Mouse (Mus musculus): ENCODE results near the gene Dot1l. TPM values are rescaled to one million over a fixed set of nuclear protein-coding genes. Genes with fewer than 3 reads are reported as not detected.
"Not testable (repeated sequence)": the region's sequence is repeated elsewhere in the genome, so short reads cannot be mapped to it uniquely, and the experiment has no call there.

The Dot1l gene
- polyA plus RNA-seq, 1 experiment from 2014 or later = 22.7 TPM

DNA sequence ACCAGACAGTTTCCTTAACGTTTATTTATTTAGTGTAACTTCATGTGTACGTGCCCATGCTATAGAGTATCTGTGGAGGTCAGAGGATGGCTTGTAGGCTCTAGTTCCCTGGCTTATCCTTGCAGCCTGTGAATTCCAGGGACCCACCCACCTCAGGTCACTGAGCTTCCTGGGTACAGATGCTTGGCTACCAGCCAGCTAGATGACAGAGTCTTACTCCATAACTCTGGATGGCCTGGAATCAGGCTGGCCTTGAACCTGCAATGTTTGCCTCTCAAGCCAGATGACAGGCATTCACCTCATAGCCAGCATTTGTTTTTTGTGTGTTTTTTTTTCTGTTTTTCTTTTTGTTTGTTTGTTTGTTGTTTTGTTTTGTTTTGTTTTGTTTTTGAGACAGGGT, 62.2 kb downstream of the Dot1l start:
- ATAC-seq (replicated peaks; ENCODE audit: low FRiP score, low TSS enrichment, low read depth) (no peak), DNase-seq (ENCODE audit: low spot score) (no peak)
- no peaks in the 10 kb centered on the region for H3K4me1 ChIP-seq (replicated peaks; ENCODE audit: control insufficient read depth, insufficient read depth, low read length)
- 50% methylated on average over 2 of the region's 2 CpGs for WGBS
- no peaks in the 10 kb centered on the region for H3K9me3 ChIP-seq (ENCODE audit: control insufficient read depth, low read length)
- no peak overlapping the region for H3K9ac ChIP-seq (ENCODE audit: low read length)
- H3K4me3 ChIP-seq (ENCODE audit: low read depth, low read length) = no peak overlapping the region
- H3K4me2 ChIP-seq (ENCODE audit: low read length) = no peak overlapping the region
- H3K27me3 ChIP-seq (replicated peaks; ENCODE audit: control insufficient read depth, insufficient read depth, low read length) = no peaks in the 10 kb centered on the region
- H3K27ac ChIP-seq (ENCODE audit: low read depth) = no peak overlapping the region
- no peaks in the 10 kb centered on the region for H3K36me3 ChIP-seq (ENCODE audit: control insufficient read depth, insufficient read depth, low read length)

DNA sequence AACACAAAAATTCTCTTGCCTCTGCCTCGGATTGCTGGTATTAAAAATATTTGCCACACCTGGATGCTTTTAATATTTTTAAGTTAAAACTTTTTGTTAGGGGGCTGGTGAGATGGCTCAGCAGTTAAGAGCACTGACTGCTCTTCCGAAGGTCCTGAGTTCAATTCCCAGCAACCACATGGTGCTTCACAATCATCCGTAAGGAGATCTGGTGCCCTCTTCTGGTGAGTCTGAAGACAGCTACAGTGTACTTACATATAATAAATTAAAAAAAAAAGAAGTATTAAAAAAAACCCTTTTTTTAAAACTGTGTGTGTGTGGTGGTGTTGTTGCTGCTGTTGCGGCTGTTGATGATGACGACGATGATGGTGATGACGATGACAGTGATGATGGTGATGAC, 62.9 kb downstream of the Dot1l start:
- H3K9ac ChIP-seq (ENCODE audit: low read length); DNase-seq (ENCODE audit: low spot score); H3K4me3 ChIP-seq (ENCODE audit: low read depth, low read length); H3K27me3 ChIP-seq (replicated peaks; ENCODE audit: control insufficient read depth, insufficient read depth, low read length); ATAC-seq (replicated peaks; ENCODE audit: low FRiP score, low TSS enrichment, low read depth); H3K4me2 ChIP-seq (ENCODE audit: low read length); H3K9me3 ChIP-seq (ENCODE audit: control insufficient read depth, low read length); H3K4me1 ChIP-seq (replicated peaks; ENCODE audit: control insufficient read depth, insufficient read depth, low read length); H3K27ac ChIP-seq (ENCODE audit: low read depth); H3K36me3 ChIP-seq (ENCODE audit: control insufficient read depth, insufficient read depth, low read length): not testable (repeated sequence)
- 85% methylated on average over 7 of the region's 7 CpGs for WGBS

DNA sequence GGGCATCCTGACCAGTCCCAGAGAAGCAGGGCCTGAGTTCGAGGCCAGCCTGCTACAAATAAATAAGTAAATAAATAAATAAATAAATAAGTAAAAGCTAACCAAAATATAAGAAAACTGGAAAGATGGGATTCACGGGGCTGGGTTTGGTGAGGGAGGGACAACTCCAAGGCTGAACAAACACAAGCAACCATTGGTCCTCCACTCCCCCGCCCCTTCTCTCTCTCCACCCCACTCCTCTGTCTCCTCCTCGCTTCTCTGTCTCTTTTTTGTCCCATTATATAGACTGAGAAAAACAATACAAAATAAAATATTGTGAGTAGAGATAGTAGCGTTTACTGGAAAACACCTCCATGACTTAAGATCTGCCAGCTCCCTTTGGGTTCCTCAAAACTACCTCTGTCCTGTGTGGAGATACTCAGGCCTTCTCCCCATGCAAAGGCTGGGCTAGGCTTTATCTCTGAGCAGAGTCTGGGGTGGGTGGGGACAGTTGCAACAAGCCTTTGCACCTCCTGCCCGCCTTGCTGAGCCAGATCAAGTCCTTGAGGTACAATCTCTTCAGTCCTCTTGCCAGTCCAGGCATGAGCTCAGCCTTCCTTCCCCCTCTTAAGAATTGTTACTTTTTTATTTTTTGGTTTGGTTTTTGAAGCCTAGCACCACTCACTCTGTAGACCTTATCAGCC, 63.7 kb downstream of the Dot1l start:
- Histone ChIP-seq H3K27me3 (replicated peaks; ENCODE audit: control insufficient read depth, insufficient read depth, low read length) (no peaks in the 10 kb centered on the region), H3K27ac (ENCODE audit: low read depth) (no peak overlapping the region), H3K4me2 (ENCODE audit: low read length) (no peak overlapping the region), H3K9ac (ENCODE audit: low read length) (no peak overlapping the region), H3K4me1 (replicated peaks; ENCODE audit: control insufficient read depth, insufficient read depth, low read length) (no peaks in the 10 kb centered on the region), H3K36me3 (ENCODE audit: control insufficient read depth, insufficient read depth, low read length) (no peaks in the 10 kb centered on the region), H3K4me3 (ENCODE audit: low read depth, low read length) (no peak overlapping the region), H3K9me3 (ENCODE audit: control insufficient read depth, low read length) (no peaks in the 10 kb centered on the region)
- WGBS = 51% methylated on average over 6 of the region's 6 CpGs
- DNase-seq (ENCODE audit: low spot score) (no peak), ATAC-seq (replicated peaks; ENCODE audit: low FRiP score, low TSS enrichment, low read depth) (no peak)

DNA sequence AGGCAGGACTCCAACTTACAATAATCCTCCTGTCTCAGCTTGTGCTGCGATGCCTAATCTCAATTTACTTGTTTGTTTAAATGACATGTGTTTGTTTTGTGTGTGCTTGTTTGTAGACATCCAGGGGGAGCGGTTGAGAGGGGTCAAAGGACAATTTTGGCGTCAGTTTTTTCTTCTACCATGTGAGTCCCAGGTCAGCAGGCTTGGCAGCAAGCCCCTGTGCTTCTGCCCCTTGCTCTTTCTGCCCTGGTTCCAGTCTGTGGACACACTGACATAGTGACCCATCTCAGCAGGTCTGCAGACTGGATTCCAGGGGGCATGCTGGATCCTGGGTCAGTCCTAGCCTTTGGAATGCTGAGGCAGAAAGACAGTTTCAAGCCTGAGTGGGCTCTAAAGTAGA, 64.4 kb downstream of the Dot1l start:
- H3K27ac ChIP-seq (ENCODE audit: low read depth) = no peak overlapping the region
- 47% methylated on average over 3 of the region's 3 CpGs for WGBS

DNA sequence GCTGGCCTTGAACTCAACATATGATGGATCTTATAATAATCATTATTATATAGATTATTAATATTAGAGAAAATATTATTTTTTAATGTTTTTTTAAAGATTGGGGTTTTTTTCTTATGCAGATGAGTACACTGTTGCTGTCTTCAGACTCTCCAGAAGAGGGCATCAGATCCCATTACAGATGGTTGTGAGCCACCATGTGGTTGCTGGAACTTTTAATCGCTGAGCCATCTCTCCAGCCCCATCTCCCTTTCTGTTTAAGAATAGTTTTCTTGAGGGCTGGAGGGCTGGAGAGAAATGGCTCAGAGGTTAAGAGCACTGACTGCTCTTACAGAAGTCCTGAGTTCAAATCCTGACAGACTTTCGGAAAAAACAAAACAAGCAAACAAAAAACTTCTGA, 67.0 kb downstream of the Dot1l start:
- Histone ChIP-seq H3K9me3 (ENCODE audit: control insufficient read depth, low read length) (no peaks in the 10 kb centered on the region), H3K4me2 (ENCODE audit: low read length) (no peak overlapping the region), H3K27me3 (replicated peaks; ENCODE audit: control insufficient read depth, insufficient read depth, low read length) (no peaks in the 10 kb centered on the region), H3K27ac (ENCODE audit: low read depth) (no peak overlapping the region), H3K36me3 (ENCODE audit: control insufficient read depth, insufficient read depth, low read length) (no peaks in the 10 kb centered on the region), H3K9ac (ENCODE audit: low read length) (no peak overlapping the region), H3K4me3 (ENCODE audit: low read depth, low read length) (no peak overlapping the region), H3K4me1 (replicated peaks; ENCODE audit: control insufficient read depth, insufficient read depth, low read length) (no peaks in the 10 kb centered on the region)
- 45% methylated on average over 2 of the region's 2 CpGs for WGBS
- no peak for ATAC-seq (replicated peaks; ENCODE audit: low FRiP score, low TSS enrichment, low read depth)
- DNase-seq (ENCODE audit: low spot score) = no peak

More for the DNA sequence above, 64.4 kb downstream of the Dot1l start:
- Histone ChIP-seq H3K4me2 (ENCODE audit: low read length) (no peak overlapping the region), H3K4me1 (replicated peaks; ENCODE audit: control insufficient read depth, insufficient read depth, low read length) (no peaks in the 10 kb centered on the region), H3K9me3 (ENCODE audit: control insufficient read depth, low read length) (no peaks in the 10 kb centered on the region), H3K36me3 (ENCODE audit: control insufficient read depth, insufficient read depth, low read length) (no peaks in the 10 kb centered on the region), H3K4me3 (ENCODE audit: low read depth, low read length) (no peak overlapping the region), H3K27me3 (replicated peaks; ENCODE audit: control insufficient read depth, insufficient read depth, low read length) (no peaks in the 10 kb centered on the region), H3K9ac (ENCODE audit: low read length) (no peak overlapping the region)
- no peak for DNase-seq (ENCODE audit: low spot score)
- ATAC-seq (replicated peaks; ENCODE audit: low FRiP score, low TSS enrichment, low read depth) = no peak

DNA sequence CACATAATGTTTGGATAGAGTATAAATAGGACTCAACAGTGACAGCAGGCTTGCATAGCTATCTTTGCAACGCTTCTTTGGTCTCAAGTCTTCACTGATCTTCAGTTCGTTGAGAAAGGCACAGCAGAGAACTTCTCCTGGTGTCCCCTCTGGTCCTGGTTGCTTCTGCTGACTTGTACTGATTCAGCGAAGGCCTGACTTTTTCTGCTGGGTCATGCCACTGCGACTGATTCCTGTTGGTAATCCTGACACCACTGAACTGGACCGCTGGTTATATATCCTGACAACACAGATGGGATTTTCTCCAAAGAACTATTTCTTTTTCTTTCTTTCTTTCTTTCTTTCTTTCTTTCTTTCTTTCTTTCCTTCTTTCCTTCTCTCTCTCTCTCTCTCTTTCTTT, 67.5 kb downstream of the Dot1l start:
- ATAC-seq (replicated peaks; ENCODE audit: low FRiP score, low TSS enrichment, low read depth) (no peak), DNase-seq (ENCODE audit: low spot score) (no peak)
- Histone ChIP-seq H3K4me1 (replicated peaks; ENCODE audit: control insufficient read depth, insufficient read depth, low read length) (no peaks in the 10 kb centered on the region), H3K4me2 (ENCODE audit: low read length) (no peak overlapping the region), H3K36me3 (ENCODE audit: control insufficient read depth, insufficient read depth, low read length) (no peaks in the 10 kb centered on the region), H3K27ac (ENCODE audit: low read depth) (no peak overlapping the region), H3K9me3 (ENCODE audit: control insufficient read depth, low read length) (no peaks in the 10 kb centered on the region), H3K4me3 (ENCODE audit: low read depth, low read length) (no peak overlapping the region), H3K27me3 (replicated peaks; ENCODE audit: control insufficient read depth, insufficient read depth, low read length) (no peaks in the 10 kb centered on the region), H3K9ac (ENCODE audit: low read length) (no peak overlapping the region)
- 87% methylated on average over 5 of the region's 5 CpGs for WGBS

DNA sequence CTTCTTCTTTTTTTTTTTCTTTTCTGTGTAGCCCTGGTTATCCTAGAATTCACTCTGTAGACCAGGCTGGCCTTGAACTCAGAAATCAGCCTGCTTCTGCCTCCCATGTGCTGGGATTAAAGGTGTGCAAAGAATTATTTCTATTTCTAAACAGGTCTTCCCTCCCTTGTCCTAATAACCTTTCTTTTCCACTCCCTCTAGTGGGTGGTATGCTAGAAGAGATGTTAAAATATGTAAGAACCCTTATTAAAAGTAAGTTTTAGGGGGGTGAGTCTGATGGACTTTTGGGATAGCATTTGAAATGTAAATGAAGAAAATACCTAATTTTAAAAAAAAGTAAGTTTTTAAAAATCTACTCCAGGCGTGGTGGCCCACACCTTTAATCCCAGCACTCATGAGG, 68.3 kb downstream of the Dot1l start:
- no peak overlapping the region for H3K4me2 ChIP-seq (ENCODE audit: low read length)
- ATAC-seq (replicated peaks; ENCODE audit: low FRiP score, low TSS enrichment, low read depth) = no peak
- no peak overlapping the region for H3K4me3 ChIP-seq (ENCODE audit: low read depth, low read length)
- H3K4me1 ChIP-seq (replicated peaks; ENCODE audit: control insufficient read depth, insufficient read depth, low read length) = peaks cover 5% of the 10 kb centered on the region; the same call in 1 of the 2 replicates
- no peak for DNase-seq (ENCODE audit: low spot score)
- no peak overlapping the region for H3K27ac ChIP-seq (ENCODE audit: low read depth)
- WGBS = 92% methylated on average over 1 of the region's 1 CpGs
- no peak overlapping the region for H3K9ac ChIP-seq (ENCODE audit: low read length)
- 0 out of 2 replicates have a peak, but pooled peaks cover under 1% of the 10 kb centered on the region for H3K36me3 ChIP-seq (ENCODE audit: control insufficient read depth, insufficient read depth, low read length)
- no peaks in the 10 kb centered on the region for H3K9me3 ChIP-seq (ENCODE audit: control insufficient read depth, low read length)
- H3K27me3 ChIP-seq (replicated peaks; ENCODE audit: control insufficient read depth, insufficient read depth, low read length) = no peaks in the 10 kb centered on the region

DNA sequence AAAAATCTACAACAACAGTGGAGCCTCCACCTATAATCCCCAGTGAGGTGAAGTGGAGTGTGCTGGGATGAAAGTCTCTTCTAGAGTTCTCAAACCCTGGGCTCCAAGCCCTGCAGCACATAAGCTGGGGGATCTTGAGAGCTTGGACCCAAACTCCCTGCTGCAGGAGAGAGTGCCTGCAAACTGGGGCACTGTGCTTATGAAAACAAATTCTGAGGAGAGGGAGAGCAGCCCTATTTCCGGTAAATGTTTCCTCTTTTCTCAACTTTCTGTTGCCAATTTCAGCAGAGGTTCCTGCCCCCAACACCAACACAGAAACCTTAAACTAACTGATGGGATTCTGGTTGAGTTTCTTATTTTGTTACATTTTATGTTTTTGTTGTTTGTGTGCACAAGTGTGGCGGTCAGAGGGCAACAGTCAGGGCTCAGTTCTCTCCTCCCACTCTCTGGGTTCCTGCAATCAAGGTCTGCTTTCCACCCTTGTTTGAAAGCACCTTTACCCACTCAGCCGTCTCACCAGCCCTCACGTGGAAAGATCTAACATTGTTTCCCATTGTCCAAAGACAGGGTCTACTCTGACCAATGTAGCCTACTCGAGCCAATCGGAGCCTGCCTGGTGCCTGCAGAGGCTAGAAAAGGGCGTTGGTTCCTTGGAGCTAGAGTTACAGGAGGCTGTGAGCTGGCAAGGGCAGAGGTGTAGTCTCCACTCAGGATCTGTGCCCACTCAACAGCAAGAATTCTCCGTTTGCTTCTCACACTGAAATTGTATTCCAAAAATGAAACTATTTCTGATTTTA, 69.0 kb downstream of the Dot1l start:
- Histone ChIP-seq H3K9ac (ENCODE audit: low read length) (no peak overlapping the region), H3K27ac (ENCODE audit: low read depth) (no peak overlapping the region), H3K36me3 (ENCODE audit: control insufficient read depth, insufficient read depth, low read length) (peaks cover 4% of the 10 kb centered on the region; the same call in 1 of the 2 replicates), H3K4me3 (ENCODE audit: low read depth, low read length) (no peak overlapping the region), H3K9me3 (ENCODE audit: control insufficient read depth, low read length) (no peaks in the 10 kb centered on the region), H3K4me2 (ENCODE audit: low read length) (no peak overlapping the region), H3K27me3 (replicated peaks; ENCODE audit: control insufficient read depth, insufficient read depth, low read length) (no peaks in the 10 kb centered on the region), H3K4me1 (replicated peaks; ENCODE audit: control insufficient read depth, insufficient read depth, low read length) (peaks cover 5% of the 10 kb centered on the region; the same call in 1 of the 2 replicates)
- WGBS = 71% methylated on average over 8 of the region's 8 CpGs
- DNase-seq (ENCODE audit: low spot score) = no peak
- ATAC-seq (replicated peaks; ENCODE audit: low FRiP score, low TSS enrichment, low read depth) = no peak
